Mouse (Mus musculus): ENCODE data around the gene Muc1. TPM values are rescaled to one million over a fixed set of nuclear protein-coding genes. Genes with fewer than 3 reads are reported as not detected.

Gene Muc1
- polyA plus RNA-seq, 2 experiments from 2014 or later, result 1.1 to 2.0 TPM

GRCm38 (mm10) chr3:89236516-89236915, 7.7 kb downstream of the Muc1 start:
- no peak for ATAC-seq

- ATAC-seq, result no peak
Measured at GRCm38 (mm10) chr3:89237682-89238081, 8.8 kb downstream of the Muc1 start.

- ATAC-seq, result no peak
Measured at GRCm38 (mm10) chr3:89238494-89238893, 9.6 kb downstream of the Muc1 start.

GRCm38 (mm10) chr3:89242331-89242895, 13.6 kb downstream of the Muc1 start:
- ATAC-seq, result no peak

- peak; percentile 66 for ATAC-seq
Measured at GRCm38 (mm10) chr3:89243609-89244008, 14.8 kb downstream of the Muc1 start.

- ATAC-seq, result peak; percentile 25
Measured at GRCm38 (mm10) chr3:89244158-89244981, 15.5 kb downstream of the Muc1 start.

- ATAC-seq, result peak; percentile 1
Measured at GRCm38 (mm10) chr3:89244982-89245687, 16.3 kb downstream of the Muc1 start.

GRCm38 (mm10) chr3:89245688-89246171, 16.9 kb downstream of the Muc1 start, which contains the start of gene Krtcap2:
Gene Krtcap2 (plus strand): TSS chr3:89245966.
- peak; percentile 3 for ATAC-seq

GRCm38 (mm10) chr3:89246261-89247100, 17.6 kb downstream of the Muc1 start, which contains the start of gene Trim46:
Gene Trim46 (minus strand): TSS chr3:89246309.
- peak; percentile 82 for ATAC-seq

GRCm38 (mm10) chr3:89247466-89247865, 18.6 kb downstream of the Muc1 start:
- ATAC-seq, result no peak

- peak; percentile 28 for ATAC-seq
Measured at GRCm38 (mm10) chr3:89250435-89251040, 21.7 kb downstream of the Muc1 start.

- peak; percentile 48 for ATAC-seq
Measured at GRCm38 (mm10) chr3:89251365-89251895, 22.6 kb downstream of the Muc1 start.

- no peak for ATAC-seq
Measured at GRCm38 (mm10) chr3:89254994-89255393, 26.1 kb downstream of the Muc1 start.

GRCm38 (mm10) chr3:89256177-89256576, 27.3 kb downstream of the Muc1 start:
- no peak for ATAC-seq

GRCm38 (mm10) chr3:89259076-89259475, 30.2 kb downstream of the Muc1 start, which contains the start of gene Dpm3:
Gene Dpm3 (plus strand): TSS chr3:89259358.
- ATAC-seq, result no peak

- no peak for ATAC-seq
Measured at GRCm38 (mm10) chr3:89260211-89260610, 31.4 kb downstream of the Muc1 start.

GRCm38 (mm10) chr3:89262417-89262816, 33.6 kb downstream of the Muc1 start:
- no peak for ATAC-seq

- ATAC-seq, result peak; percentile 94
Measured at GRCm38 (mm10) chr3:89266439-89266893, 37.6 kb downstream of the Muc1 start.

- ATAC-seq, result no peak
Measured at GRCm38 (mm10) chr3:89268916-89269315, 40.1 kb downstream of the Muc1 start.

- peak; percentile 76 for ATAC-seq
Measured at GRCm38 (mm10) chr3:89270051-89270755, 41.3 kb downstream of the Muc1 start, which contains the start of gene Slc50a1. Gene Slc50a1 (minus strand): TSS chr3:89270570.

All from CD4-positive, CD25-positive, alpha-beta regulatory T cell, adult 4 months (primary cell).